Mouse (Mus musculus) hematopoietic stem cell, adult 5-6 weeks (primary cell): ENCODE data around the gene Atf7ip. TPM values are rescaled to one million over a fixed set of nuclear protein-coding genes. Genes with fewer than 3 reads are reported as not detected.

ENCODE experiments used
- ATAC-seq, 2 experiments: fragments of 125-278 bp in 1 of 2; replicated peaks in 1 of 2; 2 replicates each; pipeline ENCODE4 v1.8.0; 2016 to 2017; ENCODE audit warnings: inconsistent platforms in 2 of 2, mild to moderate bottlenecking in 2 of 2, moderate number of reproducible peaks in 2 of 2, low read depth in 1 of 2, moderate TSS enrichment in 1 of 2; ENCODE audit not compliant: low FRiP score in 2 of 2, poor library complexity in 2 of 2, severe bottlenecking in 2 of 2, insufficient read depth in 1 of 2, low TSS enrichment in 1 of 2
- total RNA-seq: library from RNA; stranded (forward); fragments of 172-1452, 232-1000 nt; gene quantifications from 2 replicates; pipeline ENCODE4 v1.2.3, GENCODE M21; 2017

Gene Atf7ip
- total RNA-seq, 1 experiment from 2014 or later = 59.3 TPM

- no peak for ATAC-seq
Observed at GRCm38 (mm10) chr6:136647455-136647861, 141.5 kb downstream of the Atf7ip start.

GRCm38 (mm10) chr6:136650664-136651063, 144.7 kb downstream of the Atf7ip start:
- ATAC-seq = no peak

- ATAC-seq = peak; percentile 25 to 68; a peak in 3 of 4 replicates
Observed at GRCm38 (mm10) chr6:136653331-136653730, 147.4 kb downstream of the Atf7ip start.

- ATAC-seq = no peak
Observed at GRCm38 (mm10) chr6:136654470-136654869, 148.5 kb downstream of the Atf7ip start.

GRCm38 (mm10) chr6:136655786-136656185, 149.8 kb downstream of the Atf7ip start:
- ATAC-seq = no peak

GRCm38 (mm10) chr6:136658303-136658702, 152.3 kb downstream of the Atf7ip start:
- ATAC-seq = no peak

- ATAC-seq = peak in 1 of 2 experiments; percentile 53; a peak in 1 of 4 replicates
Observed at GRCm38 (mm10) chr6:136659226-136659625, 153.3 kb downstream of the Atf7ip start.

Other genes starting within 250 kb of the Atf7ip start
- not detected in 2 replicates for gene Gm8994, start 178.6 kb upstream of the Atf7ip start, total RNA-seq
- not detected in 2 replicates for gene E330021D16Rik, start 90.6 kb upstream of the Atf7ip start, total RNA-seq
- 13.3 and 38.4 TPM in 2 replicates for gene Plbd1, start 155.8 kb downstream of the Atf7ip start, total RNA-seq